In genomic region chr14:54426003-54426688, GRCm38 (mm10) we compare ENCODE assay signal across 8 mouse cellular contexts. TPM values are rescaled to one million over a fixed set of nuclear protein-coding genes. Genes with fewer than 3 reads are reported as not detected.
DNase-seq lines count a peak whose midpoint lies in the region; ATAC-seq and TF ChIP-seq lines count a peak whose summit lies in the region.

No protein-coding gene starts in this region.

- no peaks in the 10 kb centered on the region for H3K27me3 ChIP-seq in kidney, postnatal 0 days (ENCODE audit: insufficient read depth, low read length)

- 33% methylated on average over 14 of the region's 14 CpGs for WGBS in kidney, postnatal 0 days

- H3K36me3 ChIP-seq in kidney, postnatal 0 days (ENCODE audit: insufficient read depth, low read length), result 0 out of 2 replicates have a peak, but pooled peaks cover 6% of the 10 kb centered on the region

- H3K4me1 ChIP-seq in kidney, postnatal 0 days (replicated peaks; ENCODE audit: insufficient read depth, low read length), result peaks cover 16% of the 10 kb centered on the region
- H3K4me1 ChIP-seq in cortical plate, adult 2 months (ENCODE audit: control insufficient read depth, insufficient read depth, low read length), result peaks cover 1% of the 10 kb centered on the region; the same call in 1 of the 2 replicates

- peak overlapping the region; percentile 83 for H3K27ac ChIP-seq in kidney, postnatal 0 days
- peak overlapping the region; percentile 14; the same call in 1 of the 2 replicates for H3K27ac ChIP-seq in cortical plate, adult 2 months (ENCODE audit: insufficient read depth, low read length)

- TF ChIP-seq POLR2A in cortical plate, adult 2 months (IDR thresholded peaks at IDR 0.05; ENCODE audit: extremely low read depth, insufficient read depth, low read length), result no peak

- no peak for TF ChIP-seq CTCF in kidney, postnatal 0 days (IDR thresholded peaks at IDR 0.05; ENCODE audit: low read depth)
- TF ChIP-seq CTCF in cortical plate, adult 2 months (IDR thresholded peaks at IDR 0.05; ENCODE audit: extremely low read depth, insufficient read depth, low read length), result no peak

- peak overlapping the region; percentile 82 for H3K4me3 ChIP-seq in kidney, postnatal 0 days (replicated peaks; ENCODE audit: low read depth, low read length)
- H3K4me3 ChIP-seq in cortical plate, adult 2 months (ENCODE audit: insufficient read depth, low read length), result peak overlapping the region; percentile 59

- H3K4me2 ChIP-seq in kidney, postnatal 0 days (ENCODE audit: low read length), result peak overlapping the region; percentile 69

- no peak for DNase-seq in kidney, postnatal 0 days (ENCODE audit: low spot score)
- DNase-seq in kidney, postnatal 4 days, result no peak
- DNase-seq in induced T-regulatory cell, adult 2 months (ENCODE audit: low read depth), result peak; percentile 35
- no peak for DNase-seq in natural killer cell, adult 2 months (ENCODE audit: low spot score in 2 of 2)
- DNase-seq in thymus, postnatal 14 days, result no peak
- DNase-seq in lung, postnatal 4 days, result no peak

- ATAC-seq in kidney, postnatal 0 days (replicated peaks; ENCODE audit: low FRiP score, low read depth), result no peak
- ATAC-seq in monocyte, adult 5-6 weeks (replicated peaks; ENCODE audit: insufficient number of reproducible peaks, low FRiP score, low TSS enrichment, poor library complexity, severe bottlenecking), result 0 out of 2 replicates have a peak, but pooled peaks have one; percentile 34

- H3K9ac ChIP-seq in kidney, postnatal 0 days (ENCODE audit: low read depth, low read length), result peak overlapping the region; percentile 85

- H3K9me3 ChIP-seq in kidney, postnatal 0 days (replicated peaks; ENCODE audit: low read length), result no peaks in the 10 kb centered on the region

RNA-seq across cellular contexts. Expression of gene Mrpl52, which starts 0.6 kb away (rescaled TPM):
- polyA plus RNA-seq in kidney, postnatal 0 days (2015; fragmentation: Nextera tagmentation; extraction: Ambion mirVana), result 357 and 408 TPM in 2 replicates
- 118 and 128 TPM in 2 replicates for polyA plus RNA-seq in cortical plate, adult 2 months (2012; rRNA removed)
- total RNA-seq in monocyte, adult 5-6 weeks (2017), result 49.3 to 72.4 TPM (median 52.8 TPM) in 3 replicates

RNA-seq across cellular contexts. Expression of gene Mmp14, which starts 5.3 kb away (rescaled TPM):
- polyA plus RNA-seq in kidney, postnatal 0 days (2015; fragmentation: Nextera tagmentation; extraction: Ambion mirVana), result 107 and 114 TPM in 2 replicates
- 11.0 and 11.5 TPM in 2 replicates for polyA plus RNA-seq in cortical plate, adult 2 months (2012; rRNA removed)
- 0.78 to 0.96 TPM in 2 of 3 replicates, not detected in the other for total RNA-seq in monocyte, adult 5-6 weeks (2017)

RNA-seq across cellular contexts. Expression of gene Slc7a7, which starts 8.6 kb away (rescaled TPM):
- 27.8 and 36.4 TPM in 2 replicates for polyA plus RNA-seq in kidney, postnatal 0 days (2015; fragmentation: Nextera tagmentation; extraction: Ambion mirVana)
- polyA plus RNA-seq in cortical plate, adult 2 months (2012; rRNA removed), result 2.5 and 3.1 TPM in 2 replicates
- 11.3 to 16.7 TPM (median 13.6 TPM) in 3 replicates for total RNA-seq in monocyte, adult 5-6 weeks (2017)

RNA-seq across cellular contexts. Expression of gene Lrp10, which starts 37.8 kb away (rescaled TPM):
- polyA plus RNA-seq in kidney, postnatal 0 days (2015; fragmentation: Nextera tagmentation; extraction: Ambion mirVana), result 76.5 and 78.4 TPM in 2 replicates
- 33.0 and 33.3 TPM in 2 replicates for polyA plus RNA-seq in cortical plate, adult 2 months (2012; rRNA removed)
- 49.1 to 94.7 TPM (median 53.7 TPM) in 3 replicates for total RNA-seq in monocyte, adult 5-6 weeks (2017)

RNA-seq across cellular contexts. Expression of gene Rem2, which starts 49.8 kb away (rescaled TPM):
- 4.3 and 4.4 TPM in 2 replicates for polyA plus RNA-seq in kidney, postnatal 0 days (2015; fragmentation: Nextera tagmentation; extraction: Ambion mirVana)
- polyA plus RNA-seq in cortical plate, adult 2 months (2012; rRNA removed), result 6.0 and 7.9 TPM in 2 replicates
- total RNA-seq in monocyte, adult 5-6 weeks (2017), result 0.68 TPM in 1 of 3 replicates, not detected in the others
